Comparison of ENCODE assay signal across 8 mouse cellular contexts in the genomic region with DNA sequence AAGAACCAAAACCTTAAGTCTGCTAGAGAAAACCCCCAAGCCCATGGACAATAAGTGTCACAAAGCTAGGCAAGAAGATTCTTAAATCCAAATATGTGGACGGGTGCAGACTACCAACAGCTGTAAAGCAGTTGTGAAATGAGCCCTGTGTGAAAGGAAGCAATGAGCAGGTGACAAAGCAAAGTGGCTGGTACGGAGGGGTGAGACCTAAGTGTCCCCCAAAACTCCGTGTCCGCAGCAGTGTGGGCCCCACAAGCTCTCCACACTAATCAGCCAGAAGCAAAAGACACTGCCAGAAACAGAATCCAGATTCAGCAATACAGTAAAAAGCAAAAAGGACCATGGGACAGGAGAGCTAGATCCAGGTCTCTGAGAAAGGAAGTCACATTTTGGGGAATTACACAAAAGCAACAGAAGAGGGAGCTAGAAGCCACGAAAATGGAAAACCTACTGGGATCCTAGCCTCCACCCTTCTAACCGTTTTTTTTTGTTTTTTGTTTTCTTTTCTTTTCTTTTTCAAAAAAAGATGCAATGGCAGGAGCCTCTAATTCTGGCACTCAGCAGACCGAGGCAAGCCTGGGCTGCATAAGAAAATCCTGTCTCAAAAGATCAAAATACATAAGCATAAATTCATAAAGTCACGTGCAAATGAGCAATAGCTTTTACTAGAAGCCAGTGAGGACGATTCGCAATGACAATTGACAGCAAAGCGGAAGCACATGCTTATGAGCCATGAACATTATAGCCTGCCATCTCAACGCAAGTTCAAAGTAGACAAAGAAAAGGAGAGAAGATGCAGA. TPM values are rescaled to one million over a fixed set of nuclear protein-coding genes. Genes with fewer than 3 reads are reported as not detected.
DNase-seq lines count a peak whose midpoint lies in the region; ATAC-seq and TF ChIP-seq lines count a peak whose summit lies in the region.

No protein-coding gene starts in this region.

- peak; percentile 29 for TF ChIP-seq CTCF in E14TG2a.4 (conservative IDR thresholded peaks at IDR 0.05; ENCODE audit: low read length)
- peak; percentile 49; the same call in 1 of the 2 replicates for TF ChIP-seq CTCF in cerebellum, adult 2 months (IDR thresholded peaks at IDR 0.05; ENCODE audit: borderline replicate concordance, insufficient read depth, low read depth, low read length)
- TF ChIP-seq CTCF in forebrain, postnatal 0 days (IDR thresholded peaks at IDR 0.05; ENCODE audit: low read depth), result peak; percentile 68
- peak; percentile 70 for TF ChIP-seq CTCF in intestine, postnatal 0 days (IDR thresholded peaks at IDR 0.05; ENCODE audit: low read depth)

- H3K4me1 ChIP-seq in E14TG2a.4 (replicated peaks; ENCODE audit: low read depth, low read length), result peaks cover 10% of the 10 kb centered on the region; the same call in 1 of the 2 replicates
- no peaks in the 10 kb centered on the region for H3K4me1 ChIP-seq in cerebellum, adult 2 months (ENCODE audit: control insufficient read depth, insufficient read depth, low read length)
- H3K4me1 ChIP-seq in forebrain, postnatal 0 days (ENCODE audit: insufficient read depth), result no peaks in the 10 kb centered on the region
- no peaks in the 10 kb centered on the region for H3K4me1 ChIP-seq in intestine, postnatal 0 days (replicated peaks; ENCODE audit: control insufficient read depth, insufficient read depth, low read length)
- no peaks in the 10 kb centered on the region for H3K4me1 ChIP-seq in lung, embryonic 16.5 days (replicated peaks; ENCODE audit: control insufficient read depth, insufficient read depth, low read length)

- H3K27ac ChIP-seq in cerebellum, adult 2 months (ENCODE audit: insufficient read depth, low read length), result no peak overlapping the region
- H3K27ac ChIP-seq in forebrain, postnatal 0 days (ENCODE audit: low read depth, low read length), result no peak overlapping the region; the same call in 1 of the 2 replicates
- no peak overlapping the region for H3K27ac ChIP-seq in intestine, postnatal 0 days (ENCODE audit: low read depth, low read length)
- no peak overlapping the region for H3K27ac ChIP-seq in lung, embryonic 16.5 days (ENCODE audit: low read length)

- no peak for TF ChIP-seq POLR2A in cerebellum, adult 2 months (IDR thresholded peaks at IDR 0.05; ENCODE audit: borderline replicate concordance, insufficient read depth, low read length)

- peak overlapping the region; percentile 23 for H3K4me2 ChIP-seq in forebrain, postnatal 0 days (ENCODE audit: low read depth)
- no peak overlapping the region; the same call in 1 of the 2 replicates for H3K4me2 ChIP-seq in intestine, postnatal 0 days (replicated peaks; ENCODE audit: low read depth)
- peak overlapping the region; percentile 34 for H3K4me2 ChIP-seq in lung, embryonic 16.5 days (ENCODE audit: low read depth, low read length)

- H3K4me3 ChIP-seq in E14TG2a.4 (replicated peaks; ENCODE audit: low read length), result no peak overlapping the region
- H3K4me3 ChIP-seq in cerebellum, adult 2 months (replicated peaks; ENCODE audit: insufficient read depth, low read depth, low read length), result peak overlapping the region; percentile 61
- H3K4me3 ChIP-seq in forebrain, postnatal 0 days (ENCODE audit: low read depth, low read length), result peak overlapping the region; percentile 11; the same call in 1 of the 2 replicates
- no peak overlapping the region for H3K4me3 ChIP-seq in intestine, postnatal 0 days (ENCODE audit: low read depth, low read length)
- peak overlapping the region; percentile 21 for H3K4me3 ChIP-seq in lung, embryonic 16.5 days (ENCODE audit: low read length)

- peak; percentile 68 for ATAC-seq in forebrain, postnatal 0 days
- 0 out of 2 replicates have a peak, but pooled peaks have one; percentile 4 for ATAC-seq in intestine, postnatal 0 days
- ATAC-seq in lung, embryonic 16.5 days (ENCODE audit: low read depth), result peak; percentile 26; the same call in 1 of the 2 replicates

- H3K36me3 ChIP-seq in E14TG2a.4 (ENCODE audit: insufficient read depth, low read length), result no peaks in the 10 kb centered on the region
- H3K36me3 ChIP-seq in forebrain, postnatal 0 days (ENCODE audit: insufficient read depth), result no peaks in the 10 kb centered on the region
- H3K36me3 ChIP-seq in intestine, postnatal 0 days (ENCODE audit: control insufficient read depth, insufficient read depth), result no peaks in the 10 kb centered on the region
- H3K36me3 ChIP-seq in lung, embryonic 16.5 days (ENCODE audit: control insufficient read depth, insufficient read depth, low read length), result no peaks in the 10 kb centered on the region

- no peak overlapping the region for H3K9ac ChIP-seq in forebrain, postnatal 0 days
- H3K9ac ChIP-seq in intestine, postnatal 0 days (ENCODE audit: low read depth, low read length), result no peak overlapping the region
- 0 out of 2 replicates have a peak overlapping the region, but pooled peaks have one; percentile 19 for H3K9ac ChIP-seq in lung, embryonic 16.5 days (ENCODE audit: low read length)

- no peaks in the 10 kb centered on the region for H3K9me3 ChIP-seq in E14TG2a.4 (ENCODE audit: low read length)
- H3K9me3 ChIP-seq in forebrain, postnatal 0 days (ENCODE audit: low read length), result no peaks in the 10 kb centered on the region
- H3K9me3 ChIP-seq in intestine, postnatal 0 days (ENCODE audit: control insufficient read depth), result no peaks in the 10 kb centered on the region
- H3K9me3 ChIP-seq in lung, embryonic 16.5 days (ENCODE audit: control insufficient read depth, low read length), result no peaks in the 10 kb centered on the region

- peak; percentile 78 for DNase-seq in 3T3-L1 (ENCODE audit: low read depth, low spot score)
- DNase-seq in cerebellum, adult 2 months, result peak; percentile 23 to 55
- peak; percentile 68 for DNase-seq in forebrain, postnatal 0 days
- DNase-seq in retina, embryonic 14.5 days (ENCODE audit: low spot score), result peak; percentile 78
- DNase-seq in ovary, postnatal 10 days (ENCODE audit: low spot score), result no peak

- WGBS in cerebellum, adult 2 months, result 16% methylated on average over 12 of the region's 12 CpGs
- WGBS in forebrain, postnatal 0 days, result 33% methylated on average over 12 of the region's 12 CpGs
- WGBS in intestine, postnatal 0 days, result 36% methylated on average over 12 of the region's 12 CpGs
- WGBS in lung, embryonic 16.5 days, result 39% methylated on average over 12 of the region's 12 CpGs

- no peaks in the 10 kb centered on the region for H3K27me3 ChIP-seq in E14TG2a.4 (ENCODE audit: insufficient read depth, low read length)
- no peaks in the 10 kb centered on the region for H3K27me3 ChIP-seq in cerebellum, adult 2 months (ENCODE audit: control insufficient read depth, insufficient read depth, low read length)
- H3K27me3 ChIP-seq in forebrain, postnatal 0 days (ENCODE audit: insufficient read depth, low read length), result no peaks in the 10 kb centered on the region
- no peaks in the 10 kb centered on the region for H3K27me3 ChIP-seq in intestine, postnatal 0 days (replicated peaks; ENCODE audit: control insufficient read depth, insufficient read depth, low read length)
- H3K27me3 ChIP-seq in lung, embryonic 16.5 days (ENCODE audit: control insufficient read depth, insufficient read depth, low read depth, low read length), result no peaks in the 10 kb centered on the region

RNA-seq across cellular contexts. Expression of a gene that starts 46.4 kb away (rescaled TPM):
- 6.0 and 7.8 TPM in 2 replicates for polyA plus RNA-seq in cerebellum, adult 2 months (2012; rRNA removed)
- 14.8 and 22.7 TPM in 2 replicates for total RNA-seq in forebrain, postnatal 0 days (2014; rRNA removed)
- polyA plus RNA-seq in forebrain, postnatal 0 days (2015; fragmentation: Nextera tagmentation; extraction: Ambion mirVana), result 10.9 and 18.3 TPM in 2 replicates
- polyA plus RNA-seq in intestine, postnatal 0 days (2015; fragmentation: Nextera tagmentation; extraction: Ambion mirVana), result 0.61 and 0.74 TPM in 2 replicates
- polyA plus RNA-seq in lung, embryonic 16.5 days (2015; fragmentation: Nextera tagmentation; extraction: Ambion mirVana), result 0.67 and 0.74 TPM in 2 replicates

Comparison
In these comparisons a context has a peak if more than half of its experiments do, and no peak if none do; other contexts are left out.
1. H3K4me3 ChIP-seq: peak in cerebellum, adult 2 months (single experiment), forebrain, postnatal 0 days (single experiment) and lung, embryonic 16.5 days (single experiment); none in E14TG2a.4 (single experiment) and intestine, postnatal 0 days (single experiment).
2. ATAC-seq: peak in every context shown above with its lines; median percentile 68 in forebrain, postnatal 0 days; 26 in lung, embryonic 16.5 days; 4 in intestine, postnatal 0 days.
3. Peak in every context shown above with its lines, with median percentiles within 50 percentile points of each other: CTCF ChIP-seq.